8 mouse cellular contexts compared by ENCODE assay signal in the genomic region with DNA sequence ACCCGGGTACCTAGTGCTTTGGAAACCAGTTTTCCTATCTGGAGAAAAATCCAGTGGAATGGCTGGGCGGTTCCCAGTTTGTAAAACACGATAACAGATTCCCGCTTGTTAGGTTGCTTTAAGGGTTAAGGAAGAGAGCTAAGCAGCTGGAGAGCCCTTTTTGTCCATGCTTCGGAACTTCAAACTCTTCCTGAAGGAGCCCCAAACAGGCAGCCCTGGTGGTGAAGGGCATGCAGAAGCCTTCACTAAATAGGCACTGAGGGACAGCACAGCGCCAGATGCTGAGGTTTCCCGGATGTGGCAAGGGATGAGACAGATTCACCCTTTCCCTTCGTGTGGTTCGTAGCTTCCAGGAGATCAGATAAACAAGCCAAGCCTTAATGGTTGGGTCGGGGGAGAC. TPM values are rescaled to one million over a fixed set of nuclear protein-coding genes. Genes with fewer than 3 reads are reported as not detected.
DNase-seq lines count a peak whose midpoint lies in the region; ATAC-seq and TF ChIP-seq lines count a peak whose summit lies in the region.

No protein-coding gene starts in this region.

- peak overlapping the region; percentile 95 for H3K27ac ChIP-seq in heart, embryonic 10.5 days
- peak overlapping the region; percentile 81 for H3K27ac ChIP-seq in forebrain, embryonic 13.5 days
- no peak overlapping the region for H3K27ac ChIP-seq in liver, embryonic 13.5 days

- TF ChIP-seq CTCF in E14TG2a.4 (conservative IDR thresholded peaks at IDR 0.05; ENCODE audit: low read length): no peak

- no peak for DNase-seq in heart, embryonic 10.5 days (ENCODE audit: low spot score)
- no peak for DNase-seq in heart, adult 11 months
- no peak for DNase-seq in liver, embryonic 13.5 days
- DNase-seq in spleen, postnatal 10 days (ENCODE audit: low spot score in 2 of 2): no peak
- DNase-seq in layer of hippocampus, postnatal 25 days (ENCODE audit: extremely low spot score in 1 of 2, low spot score in 1 of 2): no peak
- DNase-seq in ovary, postnatal 10 days (ENCODE audit: low spot score): no peak

- peaks cover 44% of the 10 kb centered on the region for H3K4me1 ChIP-seq in heart, embryonic 10.5 days
- peaks cover 90% of the 10 kb centered on the region for H3K4me1 ChIP-seq in E14TG2a.4 (replicated peaks; ENCODE audit: low read depth, low read length)
- H3K4me1 ChIP-seq in forebrain, embryonic 13.5 days: peaks cover 25% of the 10 kb centered on the region
- peaks cover 24% of the 10 kb centered on the region for H3K4me1 ChIP-seq in liver, embryonic 13.5 days (replicated peaks)

- peaks cover 43% of the 10 kb centered on the region for H3K36me3 ChIP-seq in heart, embryonic 10.5 days
- peaks cover 11% of the 10 kb centered on the region for H3K36me3 ChIP-seq in E14TG2a.4 (ENCODE audit: insufficient read depth, low read length)
- peaks cover 44% of the 10 kb centered on the region for H3K36me3 ChIP-seq in forebrain, embryonic 13.5 days (ENCODE audit: poor library complexity, severe bottlenecking)
- H3K36me3 ChIP-seq in liver, embryonic 13.5 days: no peaks in the 10 kb centered on the region

- WGBS in heart, embryonic 10.5 days: 8% methylated on average over 10 of the region's 10 CpGs
- 6% methylated on average over 10 of the region's 10 CpGs for WGBS in forebrain, embryonic 13.5 days
- whole genome bisulfite sequencing in liver, embryonic 13.5 days (ENCODE audit: insufficient replicate concordance): 12% methylated on average over 10 of the region's 10 CpGs

- peak overlapping the region; percentile 86 for H3K4me2 ChIP-seq in forebrain, embryonic 13.5 days
- 0 out of 2 replicates have a peak overlapping the region, but pooled peaks have one; percentile 5 for H3K4me2 ChIP-seq in liver, embryonic 13.5 days

- H3K9ac ChIP-seq in forebrain, embryonic 13.5 days: peak overlapping the region; percentile 80
- H3K9ac ChIP-seq in liver, embryonic 13.5 days: no peak overlapping the region

- no peaks in the 10 kb centered on the region for H3K9me3 ChIP-seq in heart, embryonic 10.5 days
- no peaks in the 10 kb centered on the region for H3K9me3 ChIP-seq in E14TG2a.4 (ENCODE audit: low read length)
- H3K9me3 ChIP-seq in forebrain, embryonic 13.5 days (replicated peaks): peaks cover 12% of the 10 kb centered on the region
- 0 out of 2 replicates have a peak, but pooled peaks cover 7% of the 10 kb centered on the region for H3K9me3 ChIP-seq in liver, embryonic 13.5 days (replicated peaks)

- peak overlapping the region; percentile 85 for H3K4me3 ChIP-seq in heart, embryonic 10.5 days
- H3K4me3 ChIP-seq in E14TG2a.4 (replicated peaks; ENCODE audit: low read length): peak overlapping the region; percentile 85
- H3K4me3 ChIP-seq in forebrain, embryonic 13.5 days: peak overlapping the region; percentile 62
- no peak overlapping the region for H3K4me3 ChIP-seq in liver, embryonic 13.5 days (replicated peaks)

- no peak for ATAC-seq in forebrain, embryonic 13.5 days
- ATAC-seq in liver, embryonic 13.5 days (ENCODE audit: low read depth): no peak

- peaks cover 17% of the 10 kb centered on the region; the same call in 1 of the 2 replicates for H3K27me3 ChIP-seq in heart, embryonic 10.5 days (ENCODE audit: insufficient read depth, poor library complexity, severe bottlenecking)
- peaks cover 18% of the 10 kb centered on the region for H3K27me3 ChIP-seq in E14TG2a.4 (ENCODE audit: insufficient read depth, low read length)
- H3K27me3 ChIP-seq in forebrain, embryonic 13.5 days: no peaks in the 10 kb centered on the region
- H3K27me3 ChIP-seq in liver, embryonic 13.5 days: peaks cover 33% of the 10 kb centered on the region

RNA-seq across cellular contexts. Expression of gene Fbln1, which starts 2.6 kb away (rescaled TPM):
- 146 and 177 TPM in 2 replicates for polyA plus RNA-seq in heart, embryonic 10.5 days (2016; fragmentation: Nextera tagmentation; extraction: Ambion mirVana)
- 62.1 and 63.3 TPM in 2 replicates for polyA plus RNA-seq in forebrain, embryonic 13.5 days (2015; fragmentation: Nextera tagmentation; extraction: Ambion mirVana)
- 10.4 and 11.6 TPM in 2 replicates for polyA plus RNA-seq in liver, embryonic 13.5 days (2015; fragmentation: Nextera tagmentation; extraction: Ambion mirVana)
- 10 to 100 TPM; 11.3 to 13.5 TPM for total RNA-seq in layer of hippocampus, postnatal 25 days (2021)
